Mouse (Mus musculus) cerebellum, adult 2 months (tissue): ENCODE data around the gene Dock2.

Experiments
- CTCF ChIP-seq: fragments of 200-500 bp; IDR thresholded peaks from 2 replicates; pipeline ENCODE4 v1.5.1; 2011; ENCODE audit warnings: low read depth, mild to moderate bottlenecking, control low read depth, low read length, moderate library complexity, borderline replicate concordance; ENCODE audit not compliant: insufficient read depth
- POLR2A ChIP-seq: fragments of 200-500 bp; IDR thresholded peaks from 2 replicates; pipeline ENCODE4 v1.6.1; 2011; ENCODE audit warnings: low read length, control low read depth, borderline replicate concordance; ENCODE audit not compliant: insufficient read depth

- no peak for TF ChIP-seq POLR2A
- TF ChIP-seq CTCF: no peak
Observed at GRCm38 (mm10) chr11:34447891-34448290, 335.8 kb downstream of the Dock2 start.
